Mouse (Mus musculus): Measurements from ENCODE around the gene Zkscan5.
"Not testable (repeated sequence)": the region's sequence is repeated elsewhere in the genome, so short reads cannot be mapped to it uniquely, and the experiment has no call there.

The Zkscan5 gene

DNA sequence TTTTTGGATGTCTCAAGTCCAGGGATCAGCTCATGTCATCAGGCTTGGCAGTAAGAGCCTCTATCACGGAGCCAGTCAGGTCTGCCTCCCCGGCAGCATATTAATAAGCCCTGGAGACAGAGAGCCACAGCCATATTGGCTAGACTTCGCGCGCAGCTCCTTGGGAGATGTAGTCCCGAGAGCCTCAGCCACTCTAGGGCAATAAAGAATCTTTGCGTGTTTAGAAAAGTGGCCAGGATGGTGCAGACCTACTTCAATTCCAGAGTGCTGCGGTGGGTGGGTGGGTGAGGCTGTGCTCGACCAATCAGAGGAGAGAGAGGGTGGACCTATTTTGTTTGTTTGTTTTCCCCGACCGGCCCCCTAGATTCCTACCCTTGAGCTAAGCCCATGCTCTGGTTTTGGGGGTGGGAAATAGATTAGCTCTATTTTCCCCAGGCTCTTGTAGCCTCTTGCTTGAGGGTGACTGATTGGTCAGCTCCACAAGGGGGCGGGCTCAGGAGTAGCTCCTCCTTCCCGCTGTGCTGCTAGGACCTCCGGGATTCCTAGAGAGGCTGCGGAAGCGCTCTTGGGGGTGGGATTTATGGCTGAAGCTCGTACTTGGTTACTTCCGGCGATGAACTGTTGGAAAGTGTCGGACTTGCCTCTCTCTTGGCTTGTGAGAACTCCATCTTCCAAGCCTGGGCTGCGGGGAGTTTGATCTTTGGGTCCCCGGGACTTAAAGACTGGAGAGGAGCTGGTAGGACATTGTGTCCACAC, at the start of gene Zkscan5:
Zkscan5 (plus strand) TSS at position 627 of the 756 bp plus-strand sequence.
- peak; percentile 93 for DNase-seq (ENCODE audit: extremely low spot score, low read depth, low spot score)

DNA sequence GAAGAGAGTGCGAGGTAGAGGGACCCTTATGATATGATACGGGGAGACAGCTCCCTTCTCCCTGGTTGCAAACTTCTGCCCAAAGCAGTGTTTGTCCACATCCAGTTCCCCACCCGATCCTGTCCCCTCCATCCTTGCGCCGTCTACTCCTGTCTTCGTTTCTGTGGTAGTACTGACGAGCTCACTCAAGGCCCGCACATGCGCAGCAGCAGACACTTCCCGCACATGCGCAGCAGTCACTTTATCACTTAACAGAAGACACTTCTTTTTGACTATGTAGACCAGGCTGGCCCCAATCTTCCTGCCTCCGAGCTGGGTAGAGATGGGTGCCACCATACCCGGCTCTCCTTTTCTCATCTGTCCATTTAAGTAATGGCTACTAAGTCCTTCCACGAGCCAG, 43.0 kb upstream of the Zkscan5 start:
- DNase-seq (ENCODE audit: extremely low spot score, low read depth, low spot score) = no peak

DNA sequence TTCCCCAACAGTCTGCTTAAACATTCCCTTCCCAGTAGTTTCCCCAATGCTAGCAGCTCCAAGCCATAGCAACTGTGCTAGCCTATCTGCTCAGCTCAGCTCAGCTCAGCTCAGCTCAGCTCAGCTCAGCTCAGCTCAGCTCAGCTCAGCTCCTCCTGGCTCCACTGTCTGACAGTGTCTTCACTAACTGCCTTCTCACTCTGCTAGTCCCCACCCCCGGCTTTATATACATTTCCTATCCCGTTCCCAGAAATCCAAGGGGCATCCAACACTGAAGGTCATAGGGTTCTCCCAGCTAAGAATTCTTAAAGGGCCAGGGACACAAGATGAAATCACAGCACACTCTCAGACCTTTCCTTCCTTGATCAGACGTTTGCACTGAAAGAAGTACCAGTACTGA, 39.7 kb upstream of the Zkscan5 start:
- DNase-seq (ENCODE audit: extremely low spot score, low read depth, low spot score) = no peak

DNA sequence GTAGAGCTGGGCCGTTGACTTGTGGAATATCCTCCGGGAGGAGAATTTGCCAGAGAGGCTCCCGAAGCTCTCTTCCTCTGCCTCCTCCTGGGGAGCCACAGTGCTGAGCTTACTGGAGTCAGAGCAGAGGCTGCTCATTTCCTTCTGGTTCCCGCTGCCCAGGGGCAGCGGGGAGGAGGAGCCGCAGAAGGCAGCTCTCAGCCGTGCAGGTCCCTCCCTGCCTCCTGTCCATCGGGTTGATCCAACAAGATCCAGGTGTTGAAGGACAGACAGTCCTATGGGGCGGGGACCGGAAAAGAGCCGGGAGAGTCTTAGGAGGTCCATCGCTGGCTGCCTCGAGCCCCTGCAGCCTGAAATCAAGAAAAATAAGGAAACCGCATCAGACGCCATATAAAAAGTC, 39.2 kb upstream of the Zkscan5 start:
- DNase-seq (ENCODE audit: extremely low spot score, low read depth, low spot score) = no peak

DNA sequence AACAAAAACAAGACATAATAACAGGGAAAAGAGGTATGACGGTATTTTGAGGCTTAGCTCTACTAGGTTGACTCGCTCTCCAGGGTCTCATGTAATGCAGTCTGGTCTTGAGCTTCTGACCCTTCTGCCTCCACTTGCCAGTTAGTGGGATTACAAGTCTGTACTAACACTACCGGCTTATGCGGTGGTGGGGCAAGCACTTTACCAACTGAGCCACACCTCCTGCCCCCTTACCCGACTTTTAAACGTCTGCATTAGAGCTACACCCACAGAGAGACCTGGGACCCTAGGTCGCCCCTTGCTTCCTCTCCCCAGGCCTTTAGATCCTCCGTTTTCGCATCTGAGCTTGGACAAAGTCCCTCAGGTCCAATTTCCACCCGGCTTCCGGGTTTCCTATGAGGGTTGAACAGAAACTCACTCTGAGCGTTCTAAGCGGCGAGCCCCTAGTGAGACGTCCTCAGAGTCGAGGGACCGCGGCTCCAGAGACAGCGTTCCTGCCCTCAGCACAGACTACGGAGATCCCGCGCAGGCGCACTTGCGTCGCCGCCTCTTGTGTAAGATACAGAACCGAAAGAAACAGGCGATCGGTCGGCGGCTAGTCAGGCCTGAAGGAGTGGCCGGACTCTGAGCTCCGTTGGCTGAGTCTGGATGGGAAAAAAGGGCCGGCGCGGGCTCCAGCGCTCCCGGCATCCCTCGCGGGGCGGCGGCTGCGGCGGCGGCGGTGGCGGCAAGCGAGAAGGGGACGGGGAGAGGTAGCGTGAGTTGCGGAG, 37.6 kb upstream of the Zkscan5 start, which contains the start of the genes Ptcd1 and Cpsf4:
Ptcd1 (minus strand) TSS at position 573 of the 770 bp plus-strand sequence.
Cpsf4 (plus strand) TSS at position 678 of the 770 bp plus-strand sequence.
- DNase-seq (ENCODE audit: extremely low spot score, low read depth, low spot score) = peak; percentile 94

DNA sequence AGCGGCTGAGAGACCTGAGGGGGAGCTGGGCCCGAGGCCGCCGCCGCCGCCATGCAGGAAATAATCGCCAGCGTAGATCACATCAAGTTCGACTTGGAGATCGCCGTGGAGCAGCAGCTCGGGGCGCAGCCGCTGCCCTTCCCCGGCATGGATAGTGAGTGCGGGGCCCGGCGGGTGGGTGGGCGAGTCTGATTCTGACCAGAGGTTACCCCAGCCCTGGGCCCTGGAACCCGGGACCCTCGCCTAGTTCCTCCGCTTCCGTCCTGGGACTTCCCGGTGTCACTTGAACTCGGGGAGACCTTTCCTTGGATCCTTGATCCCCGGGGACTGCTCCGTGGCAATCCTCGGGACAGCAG, 37.1 kb upstream of the Zkscan5 start:
- DNase-seq (ENCODE audit: extremely low spot score, low read depth, low spot score) = no peak

DNA sequence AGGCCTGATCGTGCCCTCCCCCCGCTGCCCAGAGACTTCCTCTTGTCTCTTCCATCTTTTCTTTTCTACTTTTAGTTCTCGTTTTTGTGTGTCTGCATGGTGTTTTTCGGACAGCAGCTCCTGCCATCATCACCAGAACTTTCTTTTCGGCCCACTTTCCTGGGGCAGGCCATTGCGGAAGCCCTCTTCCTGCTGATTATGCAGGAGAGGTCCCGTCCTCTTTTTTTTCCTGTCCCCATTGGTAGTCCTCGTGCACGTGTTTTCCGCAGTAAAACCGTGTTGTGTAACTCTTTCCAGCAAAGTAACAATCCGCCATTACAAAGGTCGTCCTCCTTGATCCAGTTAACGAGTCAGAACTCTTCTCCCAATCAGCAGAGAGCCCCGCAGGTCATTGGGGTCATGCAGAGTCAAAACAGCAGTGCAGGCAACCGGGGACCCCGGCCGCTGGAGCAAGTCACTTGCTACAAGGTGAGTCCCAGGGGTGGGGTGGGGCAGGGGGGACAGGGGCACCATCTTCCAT, 25.8 kb upstream of the Zkscan5 start:
- no peak for DNase-seq (ENCODE audit: extremely low spot score, low read depth, low spot score)

DNA sequence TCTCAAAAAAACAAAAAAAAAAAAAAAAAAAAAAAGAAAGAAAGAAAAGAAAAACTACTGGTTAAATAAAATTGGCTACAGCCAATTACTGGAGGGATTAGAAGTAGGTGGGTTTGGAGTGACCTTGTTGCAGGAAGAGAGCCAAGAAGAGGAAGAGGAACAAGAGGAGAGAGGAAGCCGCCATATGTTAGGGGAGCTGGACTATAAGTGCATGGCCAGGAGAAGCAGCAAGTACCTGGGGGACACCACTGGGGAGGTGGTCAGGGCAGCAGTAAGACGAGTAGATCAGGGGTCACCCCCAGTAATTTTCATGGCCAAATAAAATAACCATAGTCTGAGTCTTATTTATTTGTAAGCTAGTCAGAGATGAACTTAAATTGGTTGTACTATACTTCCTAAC, 19.1 kb upstream of the Zkscan5 start:
- DNase-seq (ENCODE audit: extremely low spot score, low read depth, low spot score) = no peak

DNA sequence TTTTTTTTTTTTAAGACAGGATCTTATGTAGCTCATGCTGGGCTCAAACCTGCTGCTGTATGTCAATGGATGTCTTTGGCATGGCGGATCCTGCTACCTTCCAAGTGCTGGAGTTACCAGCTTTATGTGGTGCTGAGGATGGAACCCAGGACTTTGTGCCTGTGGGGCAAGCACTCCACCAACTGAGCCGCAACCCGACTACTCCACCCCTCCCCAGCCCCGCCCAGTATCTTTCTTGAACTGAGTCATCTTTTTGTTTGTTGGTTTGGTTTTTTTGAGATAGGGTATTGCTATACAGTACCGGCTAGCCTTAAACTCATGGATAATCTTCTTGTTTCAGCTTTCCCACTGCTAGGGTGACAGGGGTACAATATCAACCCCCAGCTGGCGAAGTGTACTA, 14.9 kb upstream of the Zkscan5 start:
- DNase-seq (ENCODE audit: extremely low spot score, low read depth, low spot score) = no peak

DNA sequence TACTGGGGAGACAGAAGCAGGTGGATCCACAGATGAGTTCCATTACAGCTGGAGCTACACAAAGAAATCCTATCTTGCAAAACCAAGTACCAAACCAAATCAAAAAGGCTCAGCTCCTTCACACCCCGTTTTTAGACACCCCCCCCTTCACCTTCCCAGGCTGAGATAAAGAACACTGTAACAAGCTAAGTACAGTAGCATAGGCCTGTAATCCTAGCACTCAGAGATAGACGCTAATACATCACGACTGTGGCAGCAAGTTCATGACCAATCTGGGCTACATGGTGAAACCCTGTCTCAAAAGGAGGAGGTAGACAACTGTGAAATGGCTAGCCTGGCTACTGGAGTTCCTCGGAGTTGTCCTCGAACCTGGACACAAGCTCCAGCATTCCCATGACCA, 14.0 kb upstream of the Zkscan5 start:
- DNase-seq (ENCODE audit: extremely low spot score, low read depth, low spot score) = no peak

DNA sequence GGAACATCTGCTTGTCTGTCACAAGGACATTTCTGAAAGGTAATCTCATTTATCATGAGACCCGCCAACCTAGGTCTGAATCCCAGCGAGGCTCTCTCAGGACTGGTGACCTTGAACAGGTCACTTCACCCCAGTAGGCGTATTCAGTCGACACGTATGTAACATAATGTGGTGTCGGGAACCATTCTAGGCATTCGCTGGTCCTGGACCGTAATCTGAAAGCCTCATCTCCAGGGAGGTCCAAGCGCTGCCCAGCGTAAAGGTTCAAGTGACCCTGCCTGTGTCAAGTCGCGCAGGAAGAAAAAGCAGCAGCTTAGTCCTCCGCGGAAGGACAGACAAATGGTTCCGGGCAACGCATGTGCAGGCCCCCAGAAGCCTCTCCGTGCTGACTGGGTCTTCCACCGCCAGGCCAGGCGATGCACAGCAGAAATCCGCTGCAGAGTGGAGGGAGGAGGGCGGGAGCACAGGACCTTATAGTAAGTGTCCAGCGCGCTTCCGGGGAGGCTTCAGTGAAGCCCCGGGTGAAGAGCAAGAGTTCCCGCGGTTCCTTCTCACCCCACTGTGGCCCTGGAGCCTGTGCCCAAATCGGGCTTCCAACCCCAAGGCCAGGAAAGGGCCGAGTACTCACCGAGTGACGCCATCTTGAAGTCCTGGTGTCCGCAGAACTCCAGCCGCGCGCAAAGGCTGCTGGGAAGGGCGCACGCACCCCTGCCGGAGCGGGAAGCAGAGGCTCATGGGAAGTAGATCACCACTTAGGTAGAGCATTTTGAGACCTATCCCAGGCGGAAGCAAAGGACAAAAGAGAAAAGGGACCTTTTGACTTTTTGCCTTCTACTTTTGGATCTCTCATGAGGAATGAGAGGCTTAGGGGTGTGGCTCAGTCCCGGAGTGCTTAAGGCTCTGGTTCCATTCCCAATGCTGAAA, 13.2 kb upstream of the Zkscan5 start:
- DNase-seq (ENCODE audit: extremely low spot score, low read depth, low spot score) = no peak

DNA sequence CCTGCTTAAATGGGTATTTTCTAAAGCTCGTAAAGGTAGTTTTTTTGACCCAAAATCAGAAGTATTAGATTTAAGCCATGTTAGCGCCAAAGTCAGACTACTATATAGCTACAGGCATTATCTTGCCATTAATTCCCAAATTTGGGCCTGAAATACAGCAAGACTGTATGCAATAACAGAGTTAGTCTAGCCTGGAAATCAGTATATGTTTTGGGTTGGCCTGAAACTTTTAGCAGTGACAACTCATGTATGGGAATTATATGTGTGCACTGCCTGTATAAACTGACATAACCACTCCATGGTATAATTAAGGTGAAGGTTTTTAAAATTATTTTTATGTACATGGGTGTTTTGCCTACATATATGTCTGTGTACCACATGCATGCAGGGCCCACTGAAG, 12.4 kb upstream of the Zkscan5 start, which contains the start of gene Atp5j2:
Atp5j2 (minus strand) TSS at position 101 of the 400 bp plus-strand sequence.
- no peak for DNase-seq (ENCODE audit: extremely low spot score, low read depth, low spot score)

DNA sequence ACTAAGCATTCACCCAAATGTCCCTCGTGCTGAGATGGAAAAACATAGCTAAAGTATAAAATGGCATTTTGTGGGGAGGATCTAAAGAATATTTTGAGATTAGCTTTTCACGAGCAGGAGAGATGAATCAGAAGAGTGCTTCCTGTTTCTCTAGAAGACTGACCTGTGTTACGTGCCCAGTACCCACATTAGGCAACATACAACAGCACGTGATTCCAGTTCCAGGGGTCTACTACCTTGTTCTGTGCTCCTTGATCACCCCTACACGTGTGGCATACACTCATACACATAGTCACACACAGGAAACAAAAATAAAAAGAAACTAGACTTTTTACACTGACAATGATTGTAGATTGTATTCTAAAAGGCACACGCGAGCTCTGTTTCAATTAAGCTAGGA, 4.0 kb upstream of the Zkscan5 start:
- no peak for DNase-seq (ENCODE audit: extremely low spot score, low read depth, low spot score)

DNA sequence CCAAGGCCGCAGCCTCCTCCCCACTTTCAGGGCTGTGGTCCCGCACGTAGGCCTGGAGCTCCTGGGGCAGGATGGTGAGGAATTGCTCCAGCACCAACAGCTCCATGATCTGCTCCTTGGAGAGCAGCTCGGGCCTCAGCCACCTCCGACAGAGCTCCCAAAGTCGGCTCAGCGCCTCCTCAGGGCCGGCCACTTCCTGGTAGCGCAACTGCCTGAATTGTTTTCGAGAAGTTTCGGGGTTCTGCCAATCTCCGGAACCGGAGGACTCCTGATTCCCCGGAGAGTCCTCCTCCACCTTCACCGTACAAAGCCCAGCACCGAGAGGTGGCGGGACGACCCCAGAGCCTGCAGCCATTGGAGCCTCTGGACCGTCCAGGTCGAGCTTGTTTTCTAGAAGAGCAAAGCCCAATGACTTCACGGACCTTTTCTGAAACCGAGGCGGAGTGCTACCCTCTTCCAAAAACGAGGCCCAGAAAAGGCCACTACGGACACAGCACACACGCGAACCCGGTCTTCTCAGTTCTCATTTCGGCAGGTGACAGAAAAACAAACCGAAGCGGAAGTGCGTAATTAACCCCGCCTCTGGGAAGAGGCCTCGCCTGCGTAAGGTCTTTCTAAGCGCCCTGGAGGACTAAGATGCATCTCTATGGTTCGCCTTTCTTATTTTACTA, 2.9 kb upstream of the Zkscan5 start, which contains the start of gene Zkscan14:
Zkscan14 (minus strand) TSS at position 548 of the 671 bp plus-strand sequence.
- peak; percentile 68 for DNase-seq (ENCODE audit: extremely low spot score, low read depth, low spot score)

DNA sequence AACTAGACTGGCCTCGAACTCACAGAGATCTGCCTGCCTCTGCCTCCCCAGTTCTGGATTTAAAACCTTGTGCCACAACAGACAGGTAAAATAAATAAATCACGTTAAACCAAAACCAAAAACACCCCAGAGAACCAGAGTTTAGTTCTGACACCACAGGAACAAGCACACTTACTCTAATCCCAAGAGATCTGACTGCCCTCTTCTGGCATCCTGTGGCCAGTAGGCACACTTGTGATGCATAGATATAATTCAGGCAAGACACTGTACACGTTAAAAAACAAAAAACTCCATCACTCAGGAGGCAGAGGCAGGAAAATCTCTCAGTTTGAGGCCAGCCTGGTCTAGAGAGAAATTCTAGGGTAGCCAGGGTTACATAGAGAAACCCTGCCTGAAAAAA, 1.9 kb upstream of the Zkscan5 start:
- no peak for DNase-seq (ENCODE audit: extremely low spot score, low read depth, low spot score)

DNA sequence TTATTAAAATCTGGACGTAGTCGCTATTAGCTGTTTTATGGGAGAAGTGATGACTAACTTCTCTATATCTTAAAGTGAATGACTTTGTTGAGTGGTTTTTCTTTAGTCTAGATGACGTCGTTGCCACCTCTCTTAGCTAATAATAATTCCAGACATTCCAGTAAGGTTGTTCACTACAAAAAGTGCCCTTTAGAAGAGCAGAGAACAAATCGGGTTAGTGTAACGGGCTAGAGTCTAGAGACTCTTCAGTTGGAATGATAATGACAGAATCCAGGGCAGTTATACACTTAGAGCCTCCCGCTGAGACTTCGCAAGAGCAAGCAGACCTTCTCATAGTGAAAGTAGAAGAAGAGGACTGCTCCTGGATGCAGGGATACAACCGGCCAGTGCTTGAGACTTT, 679 bp downstream of the Zkscan5 start:
- no peak for DNase-seq (ENCODE audit: extremely low spot score, low read depth, low spot score)

DNA sequence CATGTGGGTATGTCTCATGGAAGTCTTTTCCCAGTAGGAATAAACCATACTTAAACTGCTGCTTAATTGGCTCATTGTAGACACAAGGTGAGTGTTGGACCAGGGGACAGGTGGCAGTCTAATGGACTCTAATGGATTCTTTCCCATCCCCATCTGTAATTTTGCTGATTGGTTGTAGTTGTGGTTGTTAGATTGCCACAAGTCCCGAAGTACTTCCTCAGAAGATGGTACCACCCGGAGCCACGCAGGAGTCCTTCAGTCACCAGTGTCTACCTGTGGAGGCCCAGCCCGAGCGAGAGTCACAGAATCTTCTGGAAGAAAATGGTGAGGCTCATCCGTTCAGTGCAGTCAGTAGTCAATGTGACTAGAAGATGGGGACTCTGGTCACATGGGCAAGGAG, 3.0 kb downstream of the Zkscan5 start:
- no peak for DNase-seq (ENCODE audit: extremely low spot score, low read depth, low spot score)

DNA sequence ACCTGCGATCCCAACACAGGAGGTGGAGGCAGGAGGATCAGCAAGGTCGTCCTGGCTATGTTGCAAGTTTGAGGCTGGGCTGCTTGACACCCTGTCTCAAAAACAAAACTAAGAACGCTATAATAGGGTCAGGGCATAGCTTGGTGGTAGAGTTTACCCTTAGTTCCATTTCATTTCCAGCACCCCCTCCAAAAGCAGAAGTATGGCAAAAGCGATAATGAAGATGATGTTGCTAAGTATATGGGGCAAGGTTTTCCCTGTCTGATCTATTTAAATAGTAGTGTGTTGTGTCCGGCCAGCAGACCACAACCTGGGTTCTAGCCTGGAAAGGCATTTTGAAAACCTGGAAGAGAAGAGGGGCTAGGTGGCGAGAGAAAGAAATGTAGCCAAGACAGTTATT, 3.6 kb downstream of the Zkscan5 start:
- no peak for DNase-seq (ENCODE audit: extremely low spot score, low read depth, low spot score)

DNA sequence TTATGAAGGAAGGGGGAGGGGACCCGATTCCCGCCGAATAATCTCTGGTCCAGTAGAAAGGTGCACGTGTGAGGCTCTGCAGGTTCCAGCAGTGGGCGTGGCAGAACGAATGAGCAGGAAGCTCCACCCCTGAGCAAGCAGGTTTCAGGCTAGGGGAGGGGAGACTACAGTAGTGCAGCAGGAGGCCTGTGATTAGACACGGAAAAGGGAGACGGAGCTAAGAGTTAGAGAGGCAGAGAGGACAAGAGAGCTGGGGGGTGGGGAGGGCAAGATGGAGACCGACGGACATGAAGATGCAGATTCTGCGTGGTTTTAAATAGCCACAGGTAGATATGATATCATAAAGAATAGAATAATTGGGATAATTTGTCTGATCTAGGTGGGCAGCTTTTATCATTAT, 4.0 kb downstream of the Zkscan5 start:
- not testable (repeated sequence) for DNase-seq (ENCODE audit: extremely low spot score, low read depth, low spot score)

DNA sequence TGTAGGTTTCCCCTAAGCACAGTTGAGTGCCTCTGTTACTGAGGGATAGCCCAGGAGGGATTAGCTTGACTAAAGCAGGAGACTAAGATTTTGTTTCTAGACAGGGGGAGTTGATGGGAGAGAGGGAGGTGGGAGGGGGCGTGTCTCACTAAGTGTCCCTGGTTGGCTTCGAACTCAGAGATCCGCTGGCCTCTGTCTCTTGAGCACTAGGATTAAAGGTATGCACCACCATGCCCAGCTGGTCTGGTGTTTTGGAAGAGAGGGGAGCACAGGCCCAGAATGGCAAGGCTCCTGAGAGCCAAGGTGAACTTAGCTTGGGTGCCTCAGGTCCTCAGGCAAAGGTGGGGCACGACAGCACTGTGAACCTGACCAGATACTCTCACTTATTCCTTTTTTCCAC, 7.0 kb downstream of the Zkscan5 start:
- no peak for DNase-seq (ENCODE audit: extremely low spot score, low read depth, low spot score)
